Mouse (Mus musculus) A20 (cell line): ENCODE measurements around the gene Lect2.

Experiments used
- DNase-seq: peaks from one replicate; pipeline ENCODE4 v3.0.0-alpha.2; 2011; ENCODE audit warnings: low read depth, low spot score

Gene Lect2

GRCm38 (mm10) chr13:56548401-56548800, at the start of gene Lect2:
TSS of gene Lect2 (minus strand) at chr13:56548502.
- no peak for DNase-seq

- no peak for DNase-seq
Observed at GRCm38 (mm10) chr13:56597296-56597695, 49.0 kb upstream of the Lect2 start.

- DNase-seq = no peak
Observed at GRCm38 (mm10) chr13:56595246-56595645, 46.9 kb upstream of the Lect2 start.

- no peak for DNase-seq
Observed at GRCm38 (mm10) chr13:56593961-56594391, 45.7 kb upstream of the Lect2 start.

GRCm38 (mm10) chr13:56593196-56593595, 44.9 kb upstream of the Lect2 start:
- DNase-seq = no peak

- no peak for DNase-seq
Observed at GRCm38 (mm10) chr13:56591939-56592338, 43.6 kb upstream of the Lect2 start.

- DNase-seq = no peak
Observed at GRCm38 (mm10) chr13:56591191-56591590, 42.9 kb upstream of the Lect2 start.

GRCm38 (mm10) chr13:56590202-56590601, 41.9 kb upstream of the Lect2 start:
- no peak for DNase-seq

- no peak for DNase-seq
Observed at GRCm38 (mm10) chr13:56588454-56589117, 40.3 kb upstream of the Lect2 start.

- no peak for DNase-seq
Observed at GRCm38 (mm10) chr13:56586046-56586445, 37.7 kb upstream of the Lect2 start.

GRCm38 (mm10) chr13:56582720-56583119, 34.4 kb upstream of the Lect2 start:
- DNase-seq = no peak

- DNase-seq = peak; percentile 9
Observed at GRCm38 (mm10) chr13:56581961-56582434, 33.7 kb upstream of the Lect2 start.

- DNase-seq = no peak
Observed at GRCm38 (mm10) chr13:56581512-56581911, 33.2 kb upstream of the Lect2 start.

- no peak for DNase-seq
Observed at GRCm38 (mm10) chr13:56580450-56580849, 32.1 kb upstream of the Lect2 start.

GRCm38 (mm10) chr13:56578097-56578496, 29.8 kb upstream of the Lect2 start:
- no peak for DNase-seq

GRCm38 (mm10) chr13:56575701-56576321, 27.5 kb upstream of the Lect2 start:
- DNase-seq = peak; percentile 56

GRCm38 (mm10) chr13:56575074-56575473, 26.8 kb upstream of the Lect2 start:
- no peak for DNase-seq

- no peak for DNase-seq
Observed at GRCm38 (mm10) chr13:56571645-56572044, 23.3 kb upstream of the Lect2 start.

GRCm38 (mm10) chr13:56566336-56566735, 18.0 kb upstream of the Lect2 start:
- DNase-seq = no peak

- DNase-seq = peak; percentile 6
Observed at GRCm38 (mm10) chr13:56563075-56563474, 14.8 kb upstream of the Lect2 start.

GRCm38 (mm10) chr13:56561129-56561528, 12.8 kb upstream of the Lect2 start:
- no peak for DNase-seq

GRCm38 (mm10) chr13:56559841-56560370, 11.6 kb upstream of the Lect2 start:
- DNase-seq = no peak

GRCm38 (mm10) chr13:56558811-56559210, 10.5 kb upstream of the Lect2 start:
- no peak for DNase-seq
